Comparison of ENCODE assay signal across 8 mouse cellular contexts in the genomic region with DNA sequence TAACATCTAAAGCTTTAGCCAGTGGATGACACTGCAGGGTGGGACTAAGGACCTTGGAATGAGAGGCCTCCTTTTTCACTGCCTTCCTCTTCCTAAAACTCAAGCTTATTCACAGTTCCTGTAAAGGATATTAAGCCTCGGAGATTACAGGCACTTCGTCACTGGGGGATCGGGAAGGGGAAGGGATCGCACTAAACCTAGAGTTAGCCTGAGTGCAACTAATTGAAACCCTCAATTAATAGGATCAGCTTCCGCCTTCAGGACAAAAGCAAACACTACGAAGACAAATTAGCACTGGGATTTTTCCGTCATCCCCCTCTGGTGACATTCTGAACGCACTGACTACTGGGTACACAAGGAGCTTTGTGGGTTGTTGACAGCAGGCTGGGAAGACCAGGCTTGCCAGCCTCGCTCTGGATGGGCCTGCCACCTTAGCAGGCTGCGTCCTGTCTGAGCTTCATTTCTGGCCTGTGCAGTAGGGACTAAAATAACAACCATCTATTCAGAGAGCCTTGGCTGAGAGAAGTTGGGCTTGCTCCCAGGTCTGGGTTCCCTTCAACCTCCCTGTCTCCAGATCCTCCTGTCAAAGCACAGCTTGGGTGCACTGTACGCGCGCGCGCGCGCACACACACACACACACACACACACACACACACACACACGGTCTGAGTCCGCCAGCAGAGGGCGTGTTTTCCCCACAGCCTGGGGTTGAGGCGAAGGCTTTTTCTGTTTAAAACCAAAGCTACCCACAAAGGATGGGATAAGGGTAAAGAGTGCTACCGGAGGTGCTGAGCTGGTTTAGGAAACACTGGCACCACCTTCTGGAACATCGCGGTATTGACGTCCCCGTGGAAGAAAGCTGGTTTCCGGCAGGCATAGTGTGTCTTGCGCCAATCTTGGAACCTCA.
DNase-seq lines count a peak whose midpoint lies in the region; ATAC-seq lines count a peak whose summit lies in the region.

No protein-coding gene starts in this region.

- ATAC-seq in hindbrain, embryonic 14.5 days (ENCODE audit: low FRiP score) = peak; percentile 90

- peak overlapping the region; percentile 21; the same call in 1 of the 2 replicates for H3K27ac ChIP-seq in hindbrain, embryonic 14.5 days

- WGBS in hindbrain, embryonic 14.5 days = 29% methylated on average over 28 of the region's 28 CpGs

- no peaks in the 10 kb centered on the region for H3K27me3 ChIP-seq in hindbrain, embryonic 14.5 days (ENCODE audit: control insufficient read depth, insufficient read depth, low read length)

- H3K4me1 ChIP-seq in hindbrain, embryonic 14.5 days (replicated peaks; ENCODE audit: control insufficient read depth, insufficient read depth, low read length) = 0 out of 2 replicates have a peak, but pooled peaks cover 5% of the 10 kb centered on the region

- no peaks in the 10 kb centered on the region for H3K36me3 ChIP-seq in hindbrain, embryonic 14.5 days (replicated peaks; ENCODE audit: control insufficient read depth, insufficient read depth)

- peak overlapping the region; percentile 35 for H3K4me2 ChIP-seq in hindbrain, embryonic 14.5 days (replicated peaks)

- no peak overlapping the region; the same call in 1 of the 2 replicates for H3K9ac ChIP-seq in hindbrain, embryonic 14.5 days

- DNase-seq in NIH3T3 (ENCODE audit: low read depth) = peak; percentile 85
- peak; percentile 94 to 96 for DNase-seq in cerebellum, postnatal 10 days
- DNase-seq in frontal cortex, postnatal 36 days (ENCODE audit: low spot score in 2 of 2) = peak; percentile 83 to 90
- peak; percentile 91 for DNase-seq in hindbrain, embryonic 14.5 days (ENCODE audit: low spot score)
- DNase-seq in layer of hippocampus, postnatal 25 days (ENCODE audit: extremely low spot score in 1 of 2, low spot score in 1 of 2) = peak; percentile 82 to 92
- DNase-seq in lung, postnatal 14 days = peak; percentile 89
- DNase-seq in right cerebral cortex, adult 18-20 months = peak; percentile 82
- DNase-seq in urinary bladder, adult 2 months (ENCODE audit: low spot score) = peak; percentile 48

- no peaks in the 10 kb centered on the region for H3K9me3 ChIP-seq in hindbrain, embryonic 14.5 days (ENCODE audit: control insufficient read depth, low read length)

- no peak overlapping the region for H3K4me3 ChIP-seq in hindbrain, embryonic 14.5 days (replicated peaks; ENCODE audit: low read length)
